Mouse (Mus musculus): ENCODE data around the gene A530032D15Rik. TPM values are rescaled to one million over a fixed set of nuclear protein-coding genes. Genes with fewer than 3 reads are reported as not detected.
"Not testable (repeated sequence)": the region's sequence is repeated elsewhere in the genome, so short reads cannot be mapped to it uniquely, and the experiment has no call there.

A530032D15Rik gene
- polyA plus RNA-seq, 1 experiment from 2014 or later: not detected

DNA sequence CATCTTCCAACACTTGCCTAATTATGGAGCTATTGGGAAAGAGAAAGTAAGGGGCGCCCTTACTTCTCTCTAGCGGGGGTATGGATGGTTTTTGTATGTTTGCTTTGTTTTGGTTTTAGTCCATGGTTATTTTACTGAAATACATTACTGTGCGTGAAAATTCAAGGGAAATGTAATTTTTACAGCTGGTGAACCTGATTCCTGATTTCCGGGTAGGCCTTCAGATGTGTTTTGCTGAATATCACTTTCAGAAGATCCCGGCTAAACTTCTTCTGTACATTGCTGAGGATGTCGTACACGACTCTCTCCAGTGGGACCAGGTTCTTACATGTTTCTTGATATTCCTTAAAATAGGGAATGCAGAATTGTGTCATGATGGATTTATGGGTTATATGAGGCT is 2.6 kb upstream of the A530032D15Rik start:
- 84% methylated on average over 7 of the region's 7 CpGs for WGBS
- H3K4me3 ChIP-seq (ENCODE audit: low read length); H3K36me3 ChIP-seq (ENCODE audit: control insufficient read depth, insufficient read depth, low read length); H3K27me3 ChIP-seq (ENCODE audit: control insufficient read depth, insufficient read depth, low read length); H3K4me2 ChIP-seq (replicated peaks; ENCODE audit: low read depth, low read length); H3K4me1 ChIP-seq (ENCODE audit: control insufficient read depth, insufficient read depth, low read length); H3K27ac ChIP-seq (ENCODE audit: low read depth, low read length); ATAC-seq (ENCODE audit: low FRiP score, low TSS enrichment); H3K9me3 ChIP-seq (ENCODE audit: control insufficient read depth, low read length); H3K9ac ChIP-seq (ENCODE audit: low read depth, low read length): not testable (repeated sequence)

DNA sequence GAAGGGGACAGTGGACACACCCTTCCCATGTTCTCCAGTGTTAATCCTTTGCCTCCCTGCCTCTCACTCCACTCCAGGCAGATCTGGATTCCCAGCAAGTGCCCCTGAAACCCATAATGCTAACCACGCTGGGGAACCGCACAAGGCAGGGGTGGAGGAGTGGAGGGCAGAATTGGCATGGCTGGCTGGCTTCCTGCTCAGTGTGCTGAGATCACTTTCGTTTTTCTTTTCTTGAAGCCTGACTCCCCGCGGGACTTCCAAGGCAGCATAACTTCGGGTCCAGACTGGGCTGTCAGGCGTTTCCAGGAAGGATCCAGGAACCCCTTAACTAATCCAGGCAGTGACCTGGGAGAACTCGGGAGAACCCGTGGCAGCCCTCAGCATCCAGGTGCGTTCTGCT is 1.9 kb upstream of the A530032D15Rik start:
- H3K27me3 ChIP-seq (ENCODE audit: control insufficient read depth, insufficient read depth, low read length); ATAC-seq (ENCODE audit: low FRiP score, low TSS enrichment); H3K4me1 ChIP-seq (ENCODE audit: control insufficient read depth, insufficient read depth, low read length); H3K36me3 ChIP-seq (ENCODE audit: control insufficient read depth, insufficient read depth, low read length); H3K9me3 ChIP-seq (ENCODE audit: control insufficient read depth, low read length); H3K4me2 ChIP-seq (replicated peaks; ENCODE audit: low read depth, low read length); H3K27ac ChIP-seq (ENCODE audit: low read depth, low read length); H3K4me3 ChIP-seq (ENCODE audit: low read length); H3K9ac ChIP-seq (ENCODE audit: low read depth, low read length): not testable (repeated sequence)
- WGBS: 53% methylated on average over 8 of the region's 10 CpGs

DNA sequence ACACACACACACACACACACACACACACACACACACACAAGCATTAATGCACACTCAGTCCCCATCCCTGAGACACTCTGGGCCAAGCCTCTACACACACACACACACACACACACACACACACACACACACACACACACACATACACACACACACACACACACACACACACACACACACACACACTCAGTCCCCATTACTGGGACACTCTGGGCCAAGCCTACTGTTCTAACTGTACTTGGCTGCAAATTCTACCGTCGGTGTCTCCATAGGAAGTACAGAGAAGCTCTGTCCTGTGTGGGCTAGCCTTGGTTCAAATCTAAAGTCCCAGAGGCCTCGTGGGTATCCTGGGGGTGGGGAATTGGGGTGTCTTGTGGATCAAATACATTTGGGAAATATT is 1.2 kb upstream of the A530032D15Rik start:
- H3K36me3 ChIP-seq (ENCODE audit: control insufficient read depth, insufficient read depth, low read length); H3K4me1 ChIP-seq (ENCODE audit: control insufficient read depth, insufficient read depth, low read length); H3K9me3 ChIP-seq (ENCODE audit: control insufficient read depth, low read length); ATAC-seq (ENCODE audit: low FRiP score, low TSS enrichment); H3K9ac ChIP-seq (ENCODE audit: low read depth, low read length); H3K4me3 ChIP-seq (ENCODE audit: low read length); H3K4me2 ChIP-seq (replicated peaks; ENCODE audit: low read depth, low read length); H3K27ac ChIP-seq (ENCODE audit: low read depth, low read length); H3K27me3 ChIP-seq (ENCODE audit: control insufficient read depth, insufficient read depth, low read length): not testable (repeated sequence)
- WGBS: 78% methylated on average over 2 of the region's 3 CpGs

GRCm38 (mm10) chr1:85106013-85106412 is 3.6 kb downstream of the A530032D15Rik start:
- not testable (repeated sequence) for H3K36me3 ChIP-seq (ENCODE audit: control insufficient read depth, insufficient read depth, low read length); H3K9me3 ChIP-seq (ENCODE audit: control insufficient read depth, low read length); H3K4me3 ChIP-seq (ENCODE audit: low read length); H3K27ac ChIP-seq (ENCODE audit: low read depth, low read length); H3K9ac ChIP-seq (ENCODE audit: low read depth, low read length); H3K4me1 ChIP-seq (ENCODE audit: control insufficient read depth, insufficient read depth, low read length); ATAC-seq (ENCODE audit: low FRiP score, low TSS enrichment); H3K4me2 ChIP-seq (replicated peaks; ENCODE audit: low read depth, low read length); H3K27me3 ChIP-seq (ENCODE audit: control insufficient read depth, insufficient read depth, low read length)
- WGBS: 75% methylated on average over 5 of the region's 6 CpGs

- ATAC-seq (ENCODE audit: low FRiP score, low TSS enrichment); H3K36me3 ChIP-seq (ENCODE audit: control insufficient read depth, insufficient read depth, low read length); H3K27me3 ChIP-seq (ENCODE audit: control insufficient read depth, insufficient read depth, low read length); H3K9me3 ChIP-seq (ENCODE audit: control insufficient read depth, low read length); H3K27ac ChIP-seq (ENCODE audit: low read depth, low read length); H3K4me1 ChIP-seq (ENCODE audit: control insufficient read depth, insufficient read depth, low read length); H3K4me2 ChIP-seq (replicated peaks; ENCODE audit: low read depth, low read length); H3K4me3 ChIP-seq (ENCODE audit: low read length); H3K9ac ChIP-seq (ENCODE audit: low read depth, low read length): not testable (repeated sequence)
- 91% methylated on average over 4 of the region's 4 CpGs for WGBS
These were observed 4.3 kb downstream of the A530032D15Rik start for GRCm38 (mm10) chr1:85105336-85105735.

DNA sequence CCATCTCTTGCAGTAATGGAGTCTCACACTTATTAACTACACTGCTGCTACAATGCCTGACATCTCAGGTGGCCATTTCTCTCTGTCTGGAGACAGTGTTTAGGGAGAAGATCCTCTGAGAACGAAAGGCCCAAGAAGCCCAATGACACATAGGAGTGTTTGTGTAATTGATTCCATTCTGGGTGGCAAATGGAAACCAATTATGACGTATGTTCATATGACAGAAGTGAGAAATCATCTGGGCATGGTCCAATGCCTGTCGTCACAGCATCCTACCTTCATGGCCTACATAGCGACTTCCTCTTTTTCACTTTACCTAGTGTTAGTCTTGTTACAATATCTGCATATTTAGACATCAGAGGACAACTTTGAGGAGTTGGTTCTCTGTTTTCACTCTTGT is 7.9 kb downstream of the A530032D15Rik start:
- H3K36me3 ChIP-seq (ENCODE audit: control insufficient read depth, insufficient read depth, low read length); H3K27me3 ChIP-seq (ENCODE audit: control insufficient read depth, insufficient read depth, low read length); ATAC-seq (ENCODE audit: low FRiP score, low TSS enrichment); H3K4me1 ChIP-seq (ENCODE audit: control insufficient read depth, insufficient read depth, low read length); H3K9me3 ChIP-seq (ENCODE audit: control insufficient read depth, low read length); H3K4me2 ChIP-seq (replicated peaks; ENCODE audit: low read depth, low read length); H3K9ac ChIP-seq (ENCODE audit: low read depth, low read length); H3K27ac ChIP-seq (ENCODE audit: low read depth, low read length); H3K4me3 ChIP-seq (ENCODE audit: low read length): not testable (repeated sequence)
- 89% methylated on average over 4 of the region's 4 CpGs for WGBS

- not testable (repeated sequence) for H3K27ac ChIP-seq (ENCODE audit: low read depth, low read length); H3K4me2 ChIP-seq (replicated peaks; ENCODE audit: low read depth, low read length); H3K9me3 ChIP-seq (ENCODE audit: control insufficient read depth, low read length); H3K27me3 ChIP-seq (ENCODE audit: control insufficient read depth, insufficient read depth, low read length); H3K4me3 ChIP-seq (ENCODE audit: low read length); H3K4me1 ChIP-seq (ENCODE audit: control insufficient read depth, insufficient read depth, low read length); H3K36me3 ChIP-seq (ENCODE audit: control insufficient read depth, insufficient read depth, low read length); ATAC-seq (ENCODE audit: low FRiP score, low TSS enrichment); H3K9ac ChIP-seq (ENCODE audit: low read depth, low read length)
- WGBS: 64% methylated on average over 1 of the region's 1 CpGs
These were observed 9.8 kb downstream of the A530032D15Rik start, which contains the start of gene Gm10553 for GRCm38 (mm10) chr1:85099864-85100263. Gene Gm10553 (plus strand): TSS chr1:85100164.

DNA sequence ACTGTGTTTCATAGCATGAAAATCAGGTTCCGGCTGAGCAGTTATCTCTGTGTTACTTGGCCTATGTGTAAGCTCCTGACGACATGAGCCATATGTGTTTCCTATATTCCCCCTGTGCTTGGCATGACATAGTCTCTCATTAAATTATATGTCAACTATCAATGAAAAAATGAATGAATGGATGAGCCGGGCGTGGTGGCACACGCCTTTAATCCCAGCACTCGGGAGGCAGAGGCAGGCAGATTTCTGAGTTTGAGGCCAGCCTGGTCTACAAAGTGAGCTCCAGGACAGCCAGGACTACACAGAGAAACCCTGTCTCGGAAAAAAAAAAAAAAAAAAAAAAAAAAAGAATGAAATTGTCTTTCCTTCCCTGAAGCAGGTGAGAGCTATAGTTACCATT is 10.6 kb downstream of the A530032D15Rik start:
- WGBS: 86% methylated on average over 5 of the region's 7 CpGs
- H3K4me3 ChIP-seq (ENCODE audit: low read length); H3K9ac ChIP-seq (ENCODE audit: low read depth, low read length); H3K27ac ChIP-seq (ENCODE audit: low read depth, low read length); H3K9me3 ChIP-seq (ENCODE audit: control insufficient read depth, low read length); H3K4me1 ChIP-seq (ENCODE audit: control insufficient read depth, insufficient read depth, low read length); ATAC-seq (ENCODE audit: low FRiP score, low TSS enrichment); H3K36me3 ChIP-seq (ENCODE audit: control insufficient read depth, insufficient read depth, low read length); H3K4me2 ChIP-seq (replicated peaks; ENCODE audit: low read depth, low read length); H3K27me3 ChIP-seq (ENCODE audit: control insufficient read depth, insufficient read depth, low read length): not testable (repeated sequence)

DNA sequence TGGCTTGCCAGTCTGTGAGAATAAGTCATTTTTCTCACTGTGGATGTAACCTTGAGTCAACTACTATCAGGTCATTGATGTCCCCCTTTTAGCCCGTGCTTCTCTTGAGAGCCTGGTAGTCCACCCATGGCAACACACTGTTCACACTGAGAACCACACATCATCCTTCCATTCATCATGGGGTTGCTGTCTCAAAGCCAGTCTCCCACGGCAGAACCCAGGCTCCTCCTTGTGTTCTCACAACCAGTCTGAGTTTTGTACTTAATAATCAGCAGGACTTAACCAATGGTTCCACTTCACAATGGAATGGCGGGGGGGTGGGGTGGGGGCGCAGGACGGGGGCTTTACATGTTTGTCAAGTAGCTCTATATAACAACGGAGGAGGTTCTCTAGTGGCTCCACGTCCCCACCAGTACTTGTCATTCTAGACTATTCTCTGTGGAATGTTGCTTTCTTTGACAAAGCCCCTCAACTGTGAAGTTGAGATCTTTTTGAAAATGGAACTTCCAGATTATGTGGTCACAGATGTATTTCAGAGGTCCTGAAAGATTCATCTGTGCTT is 16.6 kb downstream of the A530032D15Rik start:
- H3K4me2 ChIP-seq (replicated peaks; ENCODE audit: low read depth, low read length); H3K4me1 ChIP-seq (ENCODE audit: control insufficient read depth, insufficient read depth, low read length); H3K4me3 ChIP-seq (ENCODE audit: low read length); H3K36me3 ChIP-seq (ENCODE audit: control insufficient read depth, insufficient read depth, low read length); H3K9ac ChIP-seq (ENCODE audit: low read depth, low read length); H3K27me3 ChIP-seq (ENCODE audit: control insufficient read depth, insufficient read depth, low read length); H3K9me3 ChIP-seq (ENCODE audit: control insufficient read depth, low read length); H3K27ac ChIP-seq (ENCODE audit: low read depth, low read length); ATAC-seq (ENCODE audit: low FRiP score, low TSS enrichment): not testable (repeated sequence)
- WGBS: 85% methylated on average over 6 of the region's 7 CpGs

Measured in kidney, embryonic 14.5 days (tissue).